Mouse (Mus musculus): ENCODE measurements around the gene Cpox. TPM values are rescaled to one million over a fixed set of nuclear protein-coding genes. Genes with fewer than 3 reads are reported as not detected.

Gene Cpox
- total and polyA plus RNA-seq, 2 experiments from 2014 or later = 12.6 to 16.6 TPM

DNA sequence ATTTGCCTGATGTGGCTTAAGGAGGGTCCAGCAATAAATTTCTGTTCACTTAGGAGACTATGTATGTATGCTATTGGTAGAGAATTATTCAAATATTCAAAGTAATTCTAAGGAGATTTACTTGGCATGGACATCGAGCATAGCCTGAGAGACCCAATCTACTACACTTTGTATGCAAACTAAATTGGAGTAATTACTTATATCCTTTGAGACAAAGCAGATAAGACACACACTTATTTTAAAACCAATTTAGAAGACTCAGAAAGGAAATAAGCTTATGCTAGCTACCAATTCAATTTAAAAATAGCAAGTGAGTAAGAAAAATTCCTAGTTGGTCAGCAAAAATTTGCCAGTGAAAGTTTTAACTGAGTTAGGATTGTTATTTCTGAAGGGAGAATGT lies 93.0 kb downstream of the Cpox start, which contains the start of gene Olfr172:
Olfr172 (minus strand) TSS at position 101 of the 400 bp plus-strand sequence.
- Histone ChIP-seq H3K36me3 (ENCODE audit: insufficient read depth, low read length) (no peaks in the 10 kb centered on the region), H3K4me1 (ENCODE audit: insufficient read depth, low read length) (no peaks in the 10 kb centered on the region), H3K27ac (no peak within 1 kb of the TSS), H3K9me3 (ENCODE audit: low read length) (no peaks in the 10 kb centered on the region; the same call in 1 of the 2 replicates), H3K9ac (replicated peaks; ENCODE audit: low read length) (no peak within 1 kb of the TSS), H3K4me2 (ENCODE audit: low read depth, low read length) (no peak within 1 kb of the TSS), H3K4me3 (ENCODE audit: low read length) (no peak within 1 kb of the TSS), H3K27me3 (ENCODE audit: insufficient read depth, low read length) (no peaks in the 10 kb centered on the region)
- ATAC-seq = no peak
- no peak for DNase-seq (ENCODE audit: low spot score)
- no peak for TF ChIP-seq CTCF (IDR thresholded peaks at IDR 0.05; ENCODE audit: low read depth)
- 76% methylated on average over 1 of the region's 1 CpGs for WGBS

Small RNA genes within 50 kb of the gene (microRNA-seq; reads per million reads assigned to microRNA genes)
- 0 reads per million in 2 experiments for gene Gm27564

Other genes starting within 250 kb of the Cpox start
- gene St3gal6, start 146.0 kb upstream of the Cpox start, total RNA-seq (2014; rRNA removed) = 4.4 and 10.8 TPM in 2 replicates
- 18.5 and 20.5 TPM in 2 replicates for gene St3gal6, start 146.0 kb upstream of the Cpox start, polyA plus RNA-seq (2015; fragmentation: Nextera tagmentation; extraction: Ambion mirVana)
- gene Gm813, start 53.3 kb upstream of the Cpox start, total RNA-seq (2014; rRNA removed) = not detected in 2 replicates
- gene Gm813, start 53.3 kb upstream of the Cpox start, polyA plus RNA-seq (2015; fragmentation: Nextera tagmentation; extraction: Ambion mirVana) = not detected in 2 replicates
- not detected in 2 replicates for gene E330017A01Rik, start 31.6 kb upstream of the Cpox start, total RNA-seq (2014; rRNA removed)
- 0.16 TPM in 1 of 2 replicates, not detected in the other for gene E330017A01Rik, start 31.6 kb upstream of the Cpox start, polyA plus RNA-seq (2015; fragmentation: Nextera tagmentation; extraction: Ambion mirVana)
- 0.05 TPM in 1 of 2 replicates, not detected in the other for gene Gpr15, start 48.8 kb downstream of the Cpox start, total RNA-seq (2014; rRNA removed)
- gene Gpr15, start 48.8 kb downstream of the Cpox start, polyA plus RNA-seq (2015; fragmentation: Nextera tagmentation; extraction: Ambion mirVana) = 0.14 TPM in 1 of 2 replicates, not detected in the other
- 62.9 and 64.3 TPM in 2 replicates for gene Cldnd1, start 57.6 kb downstream of the Cpox start, total RNA-seq (2014; rRNA removed)
- gene Cldnd1, start 57.6 kb downstream of the Cpox start, polyA plus RNA-seq (2015; fragmentation: Nextera tagmentation; extraction: Ambion mirVana) = 159 TPM in 2 replicates
- gene Olfr172, start 92.9 kb downstream of the Cpox start, total RNA-seq (2014; rRNA removed) = not detected in 2 replicates
- gene Olfr172, start 92.9 kb downstream of the Cpox start, polyA plus RNA-seq (2015; fragmentation: Nextera tagmentation; extraction: Ambion mirVana) = not detected in 2 replicates
- not detected in 2 replicates for gene Olfr173, start 130.0 kb downstream of the Cpox start, total RNA-seq (2014; rRNA removed)
- not detected in 2 replicates for gene Olfr173, start 130.0 kb downstream of the Cpox start, polyA plus RNA-seq (2015; fragmentation: Nextera tagmentation; extraction: Ambion mirVana)
- not detected in 2 replicates for gene Olfr175-ps1, start 156.5 kb downstream of the Cpox start, total RNA-seq (2014; rRNA removed)
- gene Olfr175-ps1, start 156.5 kb downstream of the Cpox start, polyA plus RNA-seq (2015; fragmentation: Nextera tagmentation; extraction: Ambion mirVana) = not detected in 2 replicates
- gene Olfr177, start 204.5 kb downstream of the Cpox start, total RNA-seq (2014; rRNA removed) = not detected in 2 replicates
- gene Olfr177, start 204.5 kb downstream of the Cpox start, polyA plus RNA-seq (2015; fragmentation: Nextera tagmentation; extraction: Ambion mirVana) = not detected in 2 replicates
- not detected in 2 replicates for gene Olfr178, start 221.8 kb downstream of the Cpox start, total RNA-seq (2014; rRNA removed)
- not detected in 2 replicates for gene Olfr178, start 221.8 kb downstream of the Cpox start, polyA plus RNA-seq (2015; fragmentation: Nextera tagmentation; extraction: Ambion mirVana)

Data from hindbrain, postnatal 0 days (tissue).